Mouse (Mus musculus): Measurements from ENCODE around the gene Pla2g3. TPM values are rescaled to one million over a fixed set of nuclear protein-coding genes. Genes with fewer than 3 reads are reported as not detected.

Gene Pla2g3
- polyA plus RNA-seq, 1 experiment from 2014 or later, result 0.59 TPM

DNA sequence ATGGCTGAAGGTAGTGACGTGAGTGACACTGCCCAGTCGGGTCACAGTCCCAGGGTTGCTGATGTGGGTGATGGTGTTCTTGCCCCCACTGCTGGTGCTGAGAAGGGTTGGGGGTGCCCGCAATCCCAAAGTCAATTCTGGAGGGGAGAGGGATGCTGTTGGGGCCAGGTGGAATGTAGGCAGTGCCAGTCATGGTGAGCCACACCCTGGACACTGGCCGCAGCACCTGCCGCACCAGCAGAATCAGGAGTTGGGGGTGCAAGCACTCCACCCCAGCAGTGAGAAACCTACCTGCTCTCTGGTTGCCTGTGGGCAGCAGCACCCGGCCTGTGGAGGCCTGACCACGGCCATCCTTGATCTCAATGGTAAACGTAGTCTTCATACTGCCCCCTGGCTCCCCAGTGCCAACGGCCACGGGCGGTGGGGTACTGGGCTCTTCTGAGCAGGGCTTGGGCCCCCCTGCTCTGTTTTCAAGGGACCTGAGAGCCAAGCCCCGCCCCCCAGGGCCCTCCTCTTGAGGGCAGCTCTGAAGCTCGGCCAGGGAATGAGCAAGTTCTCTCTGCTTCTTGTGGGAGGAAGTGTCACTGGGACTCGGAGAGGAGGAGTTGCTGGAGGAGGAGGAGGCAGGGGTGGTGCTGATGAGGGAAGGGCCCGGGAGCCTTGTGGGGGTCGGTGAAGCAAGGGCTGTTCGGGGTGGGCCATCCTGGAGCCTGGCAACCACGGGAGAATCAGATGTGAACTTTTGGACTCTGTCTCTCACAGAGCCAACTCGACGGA lies 41.6 kb downstream of the Pla2g3 start:
- DNase-seq, result no peak
- WGBS, result 85% methylated on average over 20 of the region's 20 CpGs
- H3K9me3 ChIP-seq (ENCODE audit: control insufficient read depth, low read length), result no peaks in the 10 kb centered on the region
- H3K27me3 ChIP-seq (ENCODE audit: control insufficient read depth, insufficient read depth, low read length), result no peaks in the 10 kb centered on the region
- no peak overlapping the region for H3K9ac ChIP-seq (replicated peaks; ENCODE audit: low read length)
- no peak overlapping the region for H3K27ac ChIP-seq (replicated peaks; ENCODE audit: low read depth, low read length)
- H3K4me3 ChIP-seq (replicated peaks; ENCODE audit: low read depth, low read length), result no peak overlapping the region
- H3K4me2 ChIP-seq (ENCODE audit: low read length), result no peak overlapping the region
- peaks cover 4% of the 10 kb centered on the region; the same call in 1 of the 2 replicates for H3K36me3 ChIP-seq (ENCODE audit: control insufficient read depth, insufficient read depth, low read length)
- no peaks in the 10 kb centered on the region for H3K4me1 ChIP-seq (ENCODE audit: control insufficient read depth, insufficient read depth, low read length)
- ATAC-seq (ENCODE audit: low FRiP score, low TSS enrichment), result no peak

DNA sequence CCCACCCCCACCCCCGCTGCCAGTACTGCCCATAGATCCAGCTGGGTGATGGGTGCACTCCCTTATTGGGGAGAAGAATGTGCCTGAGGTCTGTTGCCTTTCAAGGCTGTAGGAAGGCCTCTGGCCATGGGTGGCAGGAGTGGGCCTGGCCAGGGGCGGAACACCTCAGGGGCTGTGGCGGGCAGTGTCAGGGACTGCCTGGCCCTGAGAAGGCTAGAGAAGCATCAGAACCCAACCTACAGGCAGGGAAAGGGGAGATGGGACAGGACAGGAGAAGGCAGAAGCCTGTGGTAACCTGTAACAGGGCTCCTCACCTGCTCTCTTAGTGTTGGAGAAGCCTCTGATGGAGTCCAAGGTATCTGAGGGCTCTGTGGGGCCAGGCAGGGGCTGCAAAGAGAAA lies 42.6 kb downstream of the Pla2g3 start:
- Histone ChIP-seq H3K4me1 (ENCODE audit: control insufficient read depth, insufficient read depth, low read length) (peaks cover 2% of the 10 kb centered on the region; the same call in 1 of the 2 replicates), H3K27ac (replicated peaks; ENCODE audit: low read depth, low read length) (no peak overlapping the region), H3K36me3 (ENCODE audit: control insufficient read depth, insufficient read depth, low read length) (peaks cover 4% of the 10 kb centered on the region; the same call in 1 of the 2 replicates), H3K27me3 (ENCODE audit: control insufficient read depth, insufficient read depth, low read length) (no peaks in the 10 kb centered on the region), H3K9ac (replicated peaks; ENCODE audit: low read length) (no peak overlapping the region), H3K4me3 (replicated peaks; ENCODE audit: low read depth, low read length) (no peak overlapping the region), H3K9me3 (ENCODE audit: control insufficient read depth, low read length) (no peaks in the 10 kb centered on the region), H3K4me2 (ENCODE audit: low read length) (no peak overlapping the region)
- no peak for ATAC-seq (ENCODE audit: low FRiP score, low TSS enrichment)
- DNase-seq, result no peak
- WGBS, result 91% methylated on average over 3 of the region's 3 CpGs

DNA sequence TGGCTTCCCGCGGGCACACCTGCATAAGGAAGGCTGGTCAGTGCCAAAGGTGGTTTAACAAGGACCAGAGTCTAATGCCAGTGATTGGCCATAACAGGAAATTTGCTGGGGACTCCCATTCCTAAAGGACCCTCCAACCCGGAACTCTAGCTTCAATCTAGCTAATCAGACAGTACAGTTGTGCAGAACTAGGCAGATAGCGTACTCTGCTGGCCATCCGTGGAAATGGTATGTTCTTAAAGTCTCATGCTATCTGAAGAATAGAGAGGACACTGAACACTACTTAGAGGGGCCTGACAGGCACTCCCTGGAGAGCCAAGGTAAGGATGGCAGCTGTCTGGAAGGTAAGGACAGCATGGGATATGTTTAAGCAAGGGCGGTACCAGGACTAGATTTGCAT lies 43.5 kb downstream of the Pla2g3 start:
- ATAC-seq (ENCODE audit: low FRiP score, low TSS enrichment) (no peak), DNase-seq (peak; percentile 31)
- peaks cover 7% of the 10 kb centered on the region for H3K4me1 ChIP-seq (ENCODE audit: control insufficient read depth, insufficient read depth, low read length)
- H3K9me3 ChIP-seq (ENCODE audit: control insufficient read depth, low read length), result no peaks in the 10 kb centered on the region
- no peak overlapping the region for H3K4me2 ChIP-seq (ENCODE audit: low read length)
- peaks cover 4% of the 10 kb centered on the region; the same call in 1 of the 2 replicates for H3K36me3 ChIP-seq (ENCODE audit: control insufficient read depth, insufficient read depth, low read length)
- no peak overlapping the region for H3K4me3 ChIP-seq (replicated peaks; ENCODE audit: low read depth, low read length)
- no peak overlapping the region for H3K9ac ChIP-seq (replicated peaks; ENCODE audit: low read length)
- no peaks in the 10 kb centered on the region for H3K27me3 ChIP-seq (ENCODE audit: control insufficient read depth, insufficient read depth, low read length)
- no peak overlapping the region for H3K27ac ChIP-seq (replicated peaks; ENCODE audit: low read depth, low read length)
- 87% methylated on average over 6 of the region's 6 CpGs for WGBS

DNA sequence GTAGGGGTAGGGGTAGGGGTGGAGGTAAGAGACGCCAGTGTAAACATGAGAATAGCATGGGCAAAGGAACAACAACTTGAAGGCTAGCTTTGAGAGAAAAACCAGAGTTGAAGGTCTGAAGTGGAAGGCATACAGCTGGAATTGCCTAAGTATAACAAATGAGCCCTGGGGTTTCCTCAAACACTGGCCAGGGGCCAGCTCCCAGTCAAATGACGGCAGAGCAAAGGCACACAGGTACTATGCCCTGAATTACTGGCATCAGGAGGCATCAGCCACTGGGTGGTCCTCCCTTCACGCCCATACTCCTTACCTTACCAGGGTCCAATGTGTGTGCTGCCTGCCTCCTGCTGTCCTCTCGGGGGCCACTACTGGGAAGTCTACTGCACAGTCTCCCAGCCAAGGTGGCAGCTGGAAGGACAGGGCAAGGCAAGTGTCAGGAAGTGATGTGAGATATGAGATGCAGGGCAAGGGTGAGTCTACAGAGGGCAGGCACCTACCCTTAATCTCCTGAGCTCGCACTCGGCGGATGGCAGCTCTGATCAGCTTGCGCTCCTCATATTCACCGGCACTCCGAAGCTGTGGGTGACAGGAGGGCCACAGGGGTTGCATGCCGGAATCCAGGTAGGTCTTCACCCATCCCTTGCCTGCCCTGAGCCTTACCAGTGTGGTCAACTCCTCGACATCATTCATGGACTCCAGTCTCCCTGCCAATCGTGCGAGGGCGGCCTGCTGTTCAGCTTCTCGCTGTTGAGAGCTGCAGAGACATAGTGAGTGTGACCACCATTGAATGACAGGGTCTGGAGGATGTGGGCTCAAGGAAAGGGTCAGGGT lies 44.2 kb downstream of the Pla2g3 start:
- no peak overlapping the region for H3K4me2 ChIP-seq (ENCODE audit: low read length)
- H3K27ac ChIP-seq (replicated peaks; ENCODE audit: low read depth, low read length), result no peak overlapping the region
- peaks cover 7% of the 10 kb centered on the region for H3K4me1 ChIP-seq (ENCODE audit: control insufficient read depth, insufficient read depth, low read length)
- no peak overlapping the region for H3K4me3 ChIP-seq (replicated peaks; ENCODE audit: low read depth, low read length)
- H3K9ac ChIP-seq (replicated peaks; ENCODE audit: low read length), result no peak overlapping the region
- WGBS, result 92% methylated on average over 16 of the region's 16 CpGs
- H3K9me3 ChIP-seq (ENCODE audit: control insufficient read depth, low read length), result no peaks in the 10 kb centered on the region
- no peaks in the 10 kb centered on the region for H3K27me3 ChIP-seq (ENCODE audit: control insufficient read depth, insufficient read depth, low read length)
- DNase-seq, result no peak
- peaks cover 4% of the 10 kb centered on the region; the same call in 1 of the 2 replicates for H3K36me3 ChIP-seq (ENCODE audit: control insufficient read depth, insufficient read depth, low read length)
- ATAC-seq (ENCODE audit: low FRiP score, low TSS enrichment), result no peak

- Histone ChIP-seq H3K36me3 (ENCODE audit: control insufficient read depth, insufficient read depth, low read length) (peaks cover 4% of the 10 kb centered on the region; the same call in 1 of the 2 replicates), H3K9ac (replicated peaks; ENCODE audit: low read length) (no peak overlapping the region), H3K27me3 (ENCODE audit: control insufficient read depth, insufficient read depth, low read length) (no peaks in the 10 kb centered on the region), H3K4me2 (ENCODE audit: low read length) (no peak overlapping the region), H3K9me3 (ENCODE audit: control insufficient read depth, low read length) (no peaks in the 10 kb centered on the region), H3K4me1 (ENCODE audit: control insufficient read depth, insufficient read depth, low read length) (peaks cover 9% of the 10 kb centered on the region), H3K4me3 (replicated peaks; ENCODE audit: low read depth, low read length) (no peak overlapping the region), H3K27ac (replicated peaks; ENCODE audit: low read depth, low read length) (no peak overlapping the region)
- 89% methylated on average over 17 of the region's 17 CpGs for WGBS
- no peak for ATAC-seq (ENCODE audit: low FRiP score, low TSS enrichment)
- no peak for DNase-seq
Measured at GRCm38 (mm10) chr11:3533406-3533932, 45.4 kb downstream of the Pla2g3 start.

- H3K27me3 ChIP-seq (ENCODE audit: control insufficient read depth, insufficient read depth, low read length), result no peaks in the 10 kb centered on the region
- ATAC-seq (ENCODE audit: low FRiP score, low TSS enrichment), result no peak
- H3K4me2 ChIP-seq (ENCODE audit: low read length), result peak overlapping the region; percentile 96
- H3K9ac ChIP-seq (replicated peaks; ENCODE audit: low read length), result peak overlapping the region; percentile 20; the same call in 1 of the 2 replicates
- peak overlapping the region; percentile 59; the same call in 1 of the 2 replicates for H3K4me3 ChIP-seq (replicated peaks; ENCODE audit: low read depth, low read length)
- DNase-seq, result no peak
- H3K4me1 ChIP-seq (ENCODE audit: control insufficient read depth, insufficient read depth, low read length), result peaks cover 18% of the 10 kb centered on the region
- no peak overlapping the region for H3K27ac ChIP-seq (replicated peaks; ENCODE audit: low read depth, low read length)
- H3K9me3 ChIP-seq (ENCODE audit: control insufficient read depth, low read length), result no peaks in the 10 kb centered on the region
- no peaks in the 10 kb centered on the region for H3K36me3 ChIP-seq (ENCODE audit: control insufficient read depth, insufficient read depth, low read length)
- WGBS, result 9% methylated on average over 8 of the region's 8 CpGs
Measured at GRCm38 (mm10) chr11:3534956-3535355, 46.9 kb downstream of the Pla2g3 start.

DNA sequence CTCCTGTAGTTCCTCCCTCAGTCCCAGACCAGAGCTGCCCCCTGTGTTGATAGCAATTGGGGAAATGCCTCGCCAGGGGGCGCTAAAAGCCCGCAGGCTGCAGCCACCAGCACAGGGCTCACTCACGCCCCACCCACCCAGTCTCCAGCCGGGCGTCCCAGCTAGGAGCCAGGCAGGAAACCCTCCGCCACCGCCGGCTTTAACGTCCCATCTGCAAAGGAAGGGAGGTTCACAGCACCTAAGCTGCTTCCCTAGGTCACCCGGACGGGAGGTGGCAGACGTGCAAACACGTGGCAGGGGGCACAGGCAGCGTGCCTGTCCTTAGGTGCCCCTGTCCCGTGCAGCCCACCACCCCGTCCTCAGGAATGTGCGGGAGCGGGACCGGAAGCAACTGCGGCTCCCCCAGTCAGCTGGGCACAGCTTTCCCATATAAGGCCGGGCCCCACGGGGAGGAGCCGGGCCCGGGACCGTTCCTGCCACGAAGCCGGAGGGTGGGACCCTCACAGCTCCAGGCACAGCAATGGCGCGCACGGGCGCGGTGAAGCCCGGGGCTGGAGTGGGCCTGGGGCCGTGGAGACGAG lies 47.4 kb downstream of the Pla2g3 start:
- peak; percentile 87 for ATAC-seq (ENCODE audit: low FRiP score, low TSS enrichment)

GRCm38 (mm10) chr11:3536082-3536481 lies 48.0 kb downstream of the Pla2g3 start:
- no peaks in the 10 kb centered on the region for H3K27me3 ChIP-seq (ENCODE audit: control insufficient read depth, insufficient read depth, low read length)
- H3K36me3 ChIP-seq (ENCODE audit: control insufficient read depth, insufficient read depth, low read length), result no peaks in the 10 kb centered on the region
- peaks cover 18% of the 10 kb centered on the region for H3K4me1 ChIP-seq (ENCODE audit: control insufficient read depth, insufficient read depth, low read length)
- peak overlapping the region; percentile 74; the same call in 1 of the 2 replicates for H3K27ac ChIP-seq (replicated peaks; ENCODE audit: low read depth, low read length)
- H3K9me3 ChIP-seq (ENCODE audit: control insufficient read depth, low read length), result no peaks in the 10 kb centered on the region
- DNase-seq, result no peak
- H3K9ac ChIP-seq (replicated peaks; ENCODE audit: low read length), result peak overlapping the region; percentile 72
- 53% methylated on average over 5 of the region's 5 CpGs for WGBS
- H3K4me3 ChIP-seq (replicated peaks; ENCODE audit: low read depth, low read length), result peak overlapping the region; percentile 59
- peak overlapping the region; percentile 96 for H3K4me2 ChIP-seq (ENCODE audit: low read length)
- no peak for ATAC-seq (ENCODE audit: low FRiP score, low TSS enrichment)

More for the DNA sequence above, 47.4 kb downstream of the Pla2g3 start:
- Histone ChIP-seq H3K4me1 (ENCODE audit: control insufficient read depth, insufficient read depth, low read length) (peaks cover 18% of the 10 kb centered on the region), H3K36me3 (ENCODE audit: control insufficient read depth, insufficient read depth, low read length) (no peaks in the 10 kb centered on the region), H3K27ac (replicated peaks; ENCODE audit: low read depth, low read length) (peak overlapping the region; percentile 74), H3K4me2 (ENCODE audit: low read length) (peak overlapping the region; percentile 96), H3K9me3 (ENCODE audit: control insufficient read depth, low read length) (no peaks in the 10 kb centered on the region), H3K9ac (replicated peaks; ENCODE audit: low read length) (peak overlapping the region; percentile 72), H3K27me3 (ENCODE audit: control insufficient read depth, insufficient read depth, low read length) (no peaks in the 10 kb centered on the region), H3K4me3 (replicated peaks; ENCODE audit: low read depth, low read length) (peak overlapping the region; percentile 59)
- DNase-seq, result peak; percentile 97
- WGBS, result under 1% methylated on average over 36 of the region's 36 CpGs
